Mouse (Mus musculus) testis, postnatal 10 days (tissue): Measurements from ENCODE around the gene Psmd13.

Experiments
- DNase-seq: peaks from one replicate; pipeline ENCODE4 v3.0.0; 2021; ENCODE audit warnings: low spot score

The Psmd13 gene

DNA sequence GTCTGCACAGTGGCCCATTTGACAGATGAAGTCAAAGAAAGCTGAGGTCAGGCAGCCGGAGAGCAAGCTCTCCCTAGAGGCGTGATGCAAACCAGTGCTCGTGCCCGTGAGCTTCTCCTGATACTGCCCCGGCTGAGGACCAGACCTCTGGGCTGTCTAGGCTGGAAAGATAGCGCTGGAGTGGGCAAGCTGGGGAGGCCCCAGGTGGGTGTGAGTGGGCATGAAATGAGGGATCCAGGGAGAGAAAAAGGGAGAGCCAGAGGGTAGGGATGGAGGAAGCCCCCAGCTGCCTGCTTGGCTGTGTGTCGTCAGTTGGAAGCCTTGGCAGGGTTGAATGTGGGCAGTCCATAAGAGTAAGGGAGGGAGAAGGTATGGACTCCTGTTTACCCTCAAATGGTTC is 62.5 kb downstream of the Psmd13 start:
- DNase-seq = no peak

DNA sequence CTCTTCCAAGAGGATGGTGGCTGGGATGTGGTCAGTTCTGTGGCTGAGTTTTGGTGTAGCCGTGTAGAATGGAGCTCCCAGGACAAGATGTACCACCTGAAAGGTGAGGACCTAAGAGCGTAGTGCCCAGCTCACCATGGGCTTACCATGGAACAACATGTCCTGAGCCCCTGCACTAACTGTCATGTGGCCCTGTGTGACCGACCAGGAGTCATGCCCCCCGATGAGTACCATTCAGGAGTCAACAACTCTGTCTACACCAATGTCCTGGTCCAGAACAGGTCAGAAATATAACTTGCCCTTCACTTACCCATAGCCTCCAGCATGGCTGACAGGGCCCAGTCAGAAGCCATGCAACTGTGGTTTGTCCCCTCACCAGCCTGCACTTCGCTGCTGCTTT is 63.5 kb downstream of the Psmd13 start:
- DNase-seq = no peak

DNA sequence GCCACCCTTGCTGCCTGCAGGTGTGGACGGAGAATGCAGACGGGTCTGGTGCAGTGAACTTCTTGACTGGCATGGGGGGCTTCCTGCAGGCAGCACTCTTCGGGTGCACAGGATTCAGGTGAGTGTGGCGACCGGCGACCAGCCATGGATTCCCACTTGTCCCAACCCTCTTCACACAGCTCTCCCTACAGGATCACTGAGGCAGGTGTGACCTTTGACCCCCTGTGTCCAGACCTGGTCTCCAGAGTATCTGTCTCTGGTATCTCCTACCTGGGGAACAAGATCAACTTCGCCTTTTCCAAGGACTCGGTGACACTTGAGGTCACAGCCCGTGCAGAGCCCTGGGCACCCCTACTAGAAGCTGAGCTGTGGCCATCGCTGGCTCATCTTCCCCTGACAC is 64.5 kb downstream of the Psmd13 start:
- no peak for DNase-seq

DNA sequence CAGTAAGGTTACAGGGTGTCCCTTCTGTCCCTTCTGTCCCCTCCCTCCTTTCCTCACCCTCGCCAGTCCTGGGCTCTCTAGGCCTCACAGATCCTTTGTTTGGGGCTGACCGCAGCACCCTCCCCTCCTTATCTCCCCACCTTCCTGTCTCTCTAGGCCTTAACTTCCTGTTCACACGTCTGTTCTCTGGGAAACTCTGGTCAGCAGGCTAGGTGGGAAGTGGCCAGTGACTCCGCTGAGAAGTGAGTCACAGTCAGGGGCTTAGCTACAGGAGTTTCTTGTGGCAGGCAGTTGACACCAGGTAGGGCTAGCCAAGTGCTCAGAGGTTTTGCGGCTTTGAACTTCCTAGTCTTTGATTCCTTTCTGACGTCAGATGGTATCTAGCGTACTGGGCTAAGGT is 65.2 kb downstream of the Psmd13 start:
- no peak for DNase-seq

DNA sequence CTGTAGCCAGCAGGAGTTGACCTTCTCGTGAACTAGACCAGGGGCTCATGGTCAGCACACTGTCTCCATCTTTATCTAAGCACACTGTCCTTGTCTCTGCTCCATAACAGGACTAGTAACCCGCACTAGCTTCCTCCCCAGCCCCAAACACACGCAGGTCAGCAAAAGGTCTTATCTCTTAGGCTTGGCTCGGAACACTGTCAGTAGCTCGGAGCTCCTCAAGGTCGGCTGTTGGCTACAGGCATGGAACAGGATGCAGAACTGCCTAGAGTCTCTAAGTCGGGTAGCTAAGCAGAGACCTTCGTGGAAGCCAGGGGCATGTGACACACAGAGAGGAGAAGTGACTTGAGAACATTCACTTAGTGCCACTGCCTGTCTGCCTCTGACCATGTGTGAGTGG is 66.4 kb downstream of the Psmd13 start:
- peak; percentile 59 for DNase-seq
